Mouse (Mus musculus) heart, embryonic 16.5 days (tissue): ENCODE data around the gene Map2k1. TPM values are rescaled to one million over a fixed set of nuclear protein-coding genes. Genes with fewer than 3 reads are reported as not detected.

Experiments
- ATAC-seq: fragments of 200-750 bp; cut with Nextera tagmentation; replicated peaks from 2 replicates; pipeline ENCODE4 v1.8.0; 2017; ENCODE audit warnings: moderate number of reproducible peaks; ENCODE audit not compliant: insufficient read depth, low FRiP score; ENCODE audit errors: extremely low read depth
- H3K27ac ChIP-seq: fragments of 300-500 bp; sonication (generic); 2 replicates; pipeline ENCODE4 v1.5.1; 2014; ENCODE audit warnings: mild to moderate bottlenecking, low read length, control low read depth, moderate library complexity
- H3K27me3 ChIP-seq: fragments of 300-500 bp; sonication (generic); 2 replicates; pipeline ENCODE4 v1.6.1; 2014; ENCODE audit warnings: low read length, mixed read lengths; ENCODE audit not compliant: control insufficient read depth, insufficient read depth
- H3K36me3 ChIP-seq: fragments of 300-500 bp; sonication (generic); 2 replicates; pipeline ENCODE4 v1.6.1; 2014; ENCODE audit not compliant: control insufficient read depth, insufficient read depth
- H3K4me1 ChIP-seq: fragments of 300-500 bp; sonication (generic); 2 replicates; pipeline ENCODE4 v1.6.1; 2014; ENCODE audit warnings: low read length, mixed read lengths; ENCODE audit not compliant: control insufficient read depth, insufficient read depth
- H3K4me2 ChIP-seq: fragments of 300-500 bp; sonication (generic); 2 replicates; pipeline ENCODE4 v1.6.1; 2014; ENCODE audit warnings: low read depth, mild to moderate bottlenecking, control low read depth, low read length
- H3K4me3 ChIP-seq: fragments of 300-500 bp; sonication (generic); 2 replicates; pipeline ENCODE4 v1.5.1; 2014; ENCODE audit warnings: mild to moderate bottlenecking, control low read depth, low read length
- H3K9ac ChIP-seq: fragments of 300-500 bp; sonication (generic); 2 replicates; pipeline ENCODE4 v1.6.1; 2014; ENCODE audit warnings: low read length, control low read depth
- H3K9me3 ChIP-seq: fragments of 300-500 bp; sonication (generic); replicated peaks from 2 replicates; pipeline ENCODE4 v1.6.1; 2016; ENCODE audit warnings: low read length; ENCODE audit not compliant: control insufficient read depth
- WGBS: fragments of 180-500 bp; shearing (Covaris S2); extraction: QIAGEN DNeasy Blood & Tissue Kit; methylation state at CpG from one replicate; pipeline ENCODE4 v1.1.7; 2014; 5-methylcytosine and 5-hydroxymethylcytosine counted together
- polyA plus RNA-seq: library from polyadenylated mRNA; unstranded; fragments of >200 nt; fragmentation: Nextera tagmentation; extraction: Ambion mirVana; gene quantifications from 2 replicates; pipeline ENCODE4 v1.2.1, GENCODE M21; 2015

Map2k1 gene
- polyA plus RNA-seq, 1 experiment from 2014 or later = 98.1 TPM

- no peak overlapping the region for H3K9ac ChIP-seq
These were observed 17.4 kb downstream of the Map2k1 start for GRCm38 (mm10) chr9:64236056-64236455.

GRCm38 (mm10) chr9:64234768-64235435, 18.5 kb downstream of the Map2k1 start, which contains the start of gene Uchl4:
Gene Uchl4, plus strand, starts transcription at chr9:64235201.
- Histone ChIP-seq H3K4me1 (peaks cover 20% of the 10 kb centered on the region), H3K9ac (no peak within 1 kb of the TSS), H3K27ac (peak within 1 kb of the TSS; percentile 47), H3K4me2 (no peak within 1 kb of the TSS), H3K36me3 (no peaks in the 10 kb centered on the region), H3K4me3 (no peak within 1 kb of the TSS), H3K27me3 (no peaks in the 10 kb centered on the region), H3K9me3 (no peaks in the 10 kb centered on the region)
- WGBS = 92% methylated on average over 8 of the region's 8 CpGs
- no peak for ATAC-seq

More at GRCm38 (mm10) chr9:64236056-64236455, 17.4 kb downstream of the Map2k1 start:
- no peaks in the 10 kb centered on the region for H3K36me3 ChIP-seq
- 95% methylated on average over 7 of the region's 7 CpGs for WGBS
- H3K27me3 ChIP-seq = no peaks in the 10 kb centered on the region
- H3K27ac ChIP-seq = no peak overlapping the region
- H3K9me3 ChIP-seq = no peaks in the 10 kb centered on the region
- no peak overlapping the region for H3K4me3 ChIP-seq
- H3K4me1 ChIP-seq = peaks cover 21% of the 10 kb centered on the region
- no peak for ATAC-seq
- H3K4me2 ChIP-seq = no peak overlapping the region

- WGBS = 67% methylated on average over 5 of the region's 5 CpGs
- Histone ChIP-seq H3K4me1 (peaks cover 20% of the 10 kb centered on the region), H3K4me3 (no peak overlapping the region), H3K4me2 (no peak overlapping the region), H3K27me3 (no peaks in the 10 kb centered on the region), H3K9ac (no peak overlapping the region), H3K27ac (peak overlapping the region; percentile 47), H3K9me3 (no peaks in the 10 kb centered on the region), H3K36me3 (no peaks in the 10 kb centered on the region)
- ATAC-seq = no peak
These were observed 19.8 kb downstream of the Map2k1 start for GRCm38 (mm10) chr9:64233656-64234055.

GRCm38 (mm10) chr9:64232257-64232957, 21.0 kb downstream of the Map2k1 start:
- Histone ChIP-seq H3K9me3 (no peaks in the 10 kb centered on the region), H3K4me3 (no peak overlapping the region), H3K4me1 (peaks cover 20% of the 10 kb centered on the region), H3K36me3 (no peaks in the 10 kb centered on the region), H3K9ac (no peak overlapping the region), H3K4me2 (no peak overlapping the region), H3K27ac (peak overlapping the region; percentile 66), H3K27me3 (no peaks in the 10 kb centered on the region)
- 0 out of 2 replicates have a peak, but pooled peaks have one; percentile 28 for ATAC-seq
- 46% methylated on average over 9 of the region's 9 CpGs for WGBS

GRCm38 (mm10) chr9:64231674-64232073, 21.8 kb downstream of the Map2k1 start:
- no peaks in the 10 kb centered on the region for H3K9me3 ChIP-seq
- peaks cover 21% of the 10 kb centered on the region for H3K4me1 ChIP-seq
- ATAC-seq = no peak
- no peak overlapping the region for H3K9ac ChIP-seq
- 68% methylated on average over 3 of the region's 3 CpGs for WGBS
- no peaks in the 10 kb centered on the region for H3K36me3 ChIP-seq
- H3K27me3 ChIP-seq = no peaks in the 10 kb centered on the region
- no peak overlapping the region for H3K4me2 ChIP-seq
- H3K4me3 ChIP-seq = no peak overlapping the region
- H3K27ac ChIP-seq = peak overlapping the region; percentile 66

- ATAC-seq = 0 out of 2 replicates have a peak, but pooled peaks have one; percentile 18
- H3K4me3 ChIP-seq = no peak overlapping the region
- peaks cover 24% of the 10 kb centered on the region for H3K4me1 ChIP-seq
- H3K27me3 ChIP-seq = no peaks in the 10 kb centered on the region
- WGBS = 30% methylated on average over 5 of the region's 5 CpGs
- 0 out of 2 replicates have a peak overlapping the region, but pooled peaks have one; percentile 17 for H3K9ac ChIP-seq
- no peak overlapping the region for H3K4me2 ChIP-seq
- H3K36me3 ChIP-seq = no peaks in the 10 kb centered on the region
- no peaks in the 10 kb centered on the region for H3K9me3 ChIP-seq
- peak overlapping the region; percentile 66 for H3K27ac ChIP-seq
These were observed 22.3 kb downstream of the Map2k1 start for GRCm38 (mm10) chr9:64231171-64231570.

- peaks cover 32% of the 10 kb centered on the region for H3K4me1 ChIP-seq
- H3K4me3 ChIP-seq = no peak overlapping the region
- no peaks in the 10 kb centered on the region for H3K9me3 ChIP-seq
- no peaks in the 10 kb centered on the region for H3K36me3 ChIP-seq
- no peak overlapping the region for H3K27ac ChIP-seq
- ATAC-seq = no peak
- H3K27me3 ChIP-seq = no peaks in the 10 kb centered on the region
- no peak overlapping the region for H3K9ac ChIP-seq
- H3K4me2 ChIP-seq = no peak overlapping the region
These were observed 24.5 kb downstream of the Map2k1 start for GRCm38 (mm10) chr9:64228972-64229371.

GRCm38 (mm10) chr9:64227736-64228135, 25.7 kb downstream of the Map2k1 start:
- Histone ChIP-seq H3K36me3 (no peaks in the 10 kb centered on the region), H3K27me3 (no peaks in the 10 kb centered on the region), H3K9ac (no peak overlapping the region), H3K4me3 (no peak overlapping the region), H3K27ac (no peak overlapping the region), H3K4me1 (peaks cover 32% of the 10 kb centered on the region), H3K9me3 (no peaks in the 10 kb centered on the region), H3K4me2 (no peak overlapping the region)
- ATAC-seq = no peak
- 53% methylated on average over 12 of the region's 12 CpGs for WGBS

GRCm38 (mm10) chr9:64225805-64226204, 27.6 kb downstream of the Map2k1 start:
- no peak overlapping the region for H3K4me2 ChIP-seq
- ATAC-seq = no peak
- H3K36me3 ChIP-seq = no peaks in the 10 kb centered on the region
- H3K4me1 ChIP-seq = peaks cover 16% of the 10 kb centered on the region
- no peak overlapping the region for H3K4me3 ChIP-seq
- no peak overlapping the region for H3K9ac ChIP-seq
- H3K27ac ChIP-seq = no peak overlapping the region
- H3K27me3 ChIP-seq = no peaks in the 10 kb centered on the region
- no peaks in the 10 kb centered on the region for H3K9me3 ChIP-seq
